Mouse (Mus musculus): Measurements from ENCODE around the gene Cmklr1.

Gene Cmklr1

GRCm38 (mm10) chr5:113620130-113620716 is 30.0 kb downstream of the Cmklr1 start:
- DNase-seq (ENCODE audit: low spot score in 2 of 2): no peak

DNA sequence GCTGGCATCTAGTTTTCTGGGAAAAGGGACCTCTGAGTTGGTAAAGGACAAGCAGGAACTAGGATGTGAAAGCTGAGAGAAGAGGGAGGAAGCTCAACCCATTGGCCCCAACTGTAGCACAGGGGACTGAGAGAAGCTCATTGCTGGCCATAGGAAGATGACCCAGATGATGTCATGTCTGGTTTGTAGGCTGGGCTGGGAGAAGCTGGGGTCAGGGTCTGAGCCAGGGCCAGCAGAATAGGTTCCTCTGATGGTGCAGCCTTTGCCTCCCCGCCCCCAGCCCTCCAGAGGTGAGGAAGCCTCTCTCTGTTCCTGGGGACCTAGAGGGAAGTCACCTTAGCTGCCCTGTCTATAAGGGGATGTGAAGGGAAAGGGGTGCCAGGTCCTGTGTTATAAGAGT is 31.1 kb downstream of the Cmklr1 start:
- DNase-seq (ENCODE audit: low spot score in 2 of 2): no peak

GRCm38 (mm10) chr5:113618716-113619115 is 31.5 kb downstream of the Cmklr1 start:
- DNase-seq (ENCODE audit: low spot score in 2 of 2): no peak

DNA sequence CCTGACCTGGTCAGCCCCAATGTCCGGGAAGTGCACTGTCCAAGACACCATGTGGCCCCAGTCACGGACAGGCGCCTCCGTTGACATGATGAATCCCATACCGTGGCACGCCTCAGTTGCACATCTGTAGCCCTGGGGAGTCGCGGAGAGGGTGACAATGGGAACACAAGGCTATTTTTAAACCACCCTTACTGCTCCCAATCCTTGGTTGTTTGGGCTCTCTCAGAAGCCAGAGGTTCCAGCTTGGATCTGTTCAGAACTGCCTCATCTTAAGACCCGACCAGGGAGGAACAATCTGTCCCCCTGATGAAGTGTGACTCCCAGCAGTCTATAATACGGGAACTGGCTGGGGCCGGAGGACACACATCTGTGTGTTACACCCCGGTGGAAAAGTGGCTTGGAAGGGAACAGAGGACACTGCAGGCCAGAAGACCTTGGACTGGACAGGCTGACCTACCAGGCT is 38.4 kb downstream of the Cmklr1 start:
- no peak for DNase-seq (ENCODE audit: low spot score in 2 of 2)

DNA sequence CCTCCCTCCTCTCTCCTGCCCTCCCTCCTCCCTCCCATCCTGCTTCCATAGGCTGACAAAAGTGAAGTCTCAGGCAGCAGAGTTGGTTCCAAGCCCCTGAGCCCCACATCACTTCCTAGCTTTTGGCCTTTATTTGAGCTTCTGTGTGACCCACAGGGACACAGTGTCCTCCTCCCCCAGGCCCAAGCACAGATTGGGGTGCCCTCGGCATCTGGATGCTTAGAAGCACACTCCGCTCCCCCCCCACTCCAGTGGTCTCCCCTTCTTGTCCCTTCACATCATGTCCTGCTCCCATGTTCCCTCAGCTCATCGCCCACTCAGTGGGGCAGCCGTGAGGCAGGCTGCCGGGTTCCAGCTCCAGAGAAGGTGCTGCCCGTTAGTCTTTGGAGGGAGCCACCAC is 39.1 kb downstream of the Cmklr1 start:
- DNase-seq (ENCODE audit: low spot score in 2 of 2): no peak

- DNase-seq (ENCODE audit: low spot score in 2 of 2): no peak
These were observed 39.7 kb downstream of the Cmklr1 start for GRCm38 (mm10) chr5:113610490-113610889.

- no peak for DNase-seq (ENCODE audit: low spot score in 2 of 2)
These were observed 40.3 kb downstream of the Cmklr1 start for GRCm38 (mm10) chr5:113609891-113610290.

- DNase-seq (ENCODE audit: low spot score in 2 of 2): no peak
These were observed 41.7 kb downstream of the Cmklr1 start for GRCm38 (mm10) chr5:113608511-113608910.

- no peak for DNase-seq (ENCODE audit: low spot score in 2 of 2)
These were observed 42.2 kb downstream of the Cmklr1 start for GRCm38 (mm10) chr5:113607941-113608431.

- no peak for DNase-seq (ENCODE audit: low spot score in 2 of 2)
These were observed 43.1 kb downstream of the Cmklr1 start for GRCm38 (mm10) chr5:113606961-113607785.

DNA sequence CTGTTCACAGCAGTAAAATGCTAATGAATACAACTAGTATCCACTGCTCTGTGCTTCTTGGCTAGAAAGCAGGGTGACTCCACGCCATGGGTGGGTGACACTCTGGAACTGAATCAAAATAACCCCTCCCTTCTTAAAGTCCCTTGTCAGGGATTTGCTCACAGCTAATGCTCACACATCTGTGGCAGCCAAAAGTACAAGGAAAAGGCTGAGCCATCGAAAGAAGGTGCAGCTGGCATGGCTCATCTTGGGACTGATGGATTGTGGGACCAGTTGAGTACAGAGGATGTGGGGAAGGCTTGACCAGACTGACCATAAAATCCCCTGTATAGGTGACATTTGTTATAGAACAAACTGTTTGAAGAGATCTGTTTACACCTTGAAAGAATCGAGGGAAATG is 44.1 kb downstream of the Cmklr1 start:
- DNase-seq (ENCODE audit: low spot score in 2 of 2): no peak

- DNase-seq (ENCODE audit: low spot score in 2 of 2): no peak
These were observed 45.5 kb downstream of the Cmklr1 start for GRCm38 (mm10) chr5:113604758-113605157.

GRCm38 (mm10) chr5:113603471-113603870 is 46.8 kb downstream of the Cmklr1 start:
- DNase-seq (ENCODE audit: low spot score in 2 of 2): no peak

DNA sequence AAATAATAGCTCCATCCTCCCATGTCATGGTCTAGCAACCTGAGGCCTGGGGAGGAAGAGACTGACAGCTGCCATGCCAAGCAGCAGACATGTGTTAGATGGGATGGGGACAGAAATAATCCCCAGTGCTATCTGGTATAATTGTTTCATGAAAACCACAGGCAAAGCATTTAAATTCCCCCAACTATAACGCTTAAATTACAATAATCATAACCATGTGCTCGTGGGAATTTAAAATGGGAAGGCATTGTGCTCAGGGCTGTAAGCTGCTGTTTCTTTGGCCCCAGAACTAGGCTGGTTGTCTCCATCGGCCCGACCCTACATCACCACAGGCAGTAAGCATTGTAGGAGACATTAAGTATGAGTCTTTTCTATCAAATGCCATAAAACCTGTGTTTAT is 49.4 kb downstream of the Cmklr1 start:
- no peak for DNase-seq (ENCODE audit: low spot score in 2 of 2)

- DNase-seq (ENCODE audit: low spot score in 2 of 2): no peak
These were observed 50.0 kb downstream of the Cmklr1 start for GRCm38 (mm10) chr5:113600181-113600580.

DNA sequence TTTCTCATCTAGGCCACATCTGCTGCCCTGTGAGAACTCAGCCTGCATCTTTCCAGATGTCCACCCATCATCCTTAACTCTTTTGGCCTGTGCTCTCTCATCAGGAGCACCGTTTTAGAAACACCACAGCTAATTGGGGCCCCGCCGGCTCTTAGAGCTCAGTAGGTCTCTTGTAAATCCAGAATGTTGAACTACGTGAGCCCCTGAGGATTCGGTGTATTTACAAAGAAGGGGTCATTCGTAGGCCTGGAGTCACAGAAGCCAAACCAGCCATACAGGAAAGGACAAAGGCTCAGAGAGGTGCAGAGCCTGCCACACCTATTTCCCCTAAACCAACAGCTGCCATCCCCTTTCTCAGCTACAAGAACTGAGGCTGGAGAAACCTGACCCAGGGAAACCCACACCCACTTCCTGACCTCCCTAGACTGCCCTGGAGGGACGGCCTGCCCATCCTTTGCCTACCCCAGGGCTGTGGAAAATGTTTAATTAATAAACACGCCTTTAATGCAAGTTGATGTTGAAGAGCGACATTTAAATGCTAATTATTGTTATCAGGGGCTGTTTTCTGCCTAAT is 53.4 kb downstream of the Cmklr1 start:
- DNase-seq (ENCODE audit: low spot score in 2 of 2): no peak

- DNase-seq (ENCODE audit: low spot score in 2 of 2): no peak
These were observed 54.0 kb downstream of the Cmklr1 start for GRCm38 (mm10) chr5:113596252-113596651.

DNA sequence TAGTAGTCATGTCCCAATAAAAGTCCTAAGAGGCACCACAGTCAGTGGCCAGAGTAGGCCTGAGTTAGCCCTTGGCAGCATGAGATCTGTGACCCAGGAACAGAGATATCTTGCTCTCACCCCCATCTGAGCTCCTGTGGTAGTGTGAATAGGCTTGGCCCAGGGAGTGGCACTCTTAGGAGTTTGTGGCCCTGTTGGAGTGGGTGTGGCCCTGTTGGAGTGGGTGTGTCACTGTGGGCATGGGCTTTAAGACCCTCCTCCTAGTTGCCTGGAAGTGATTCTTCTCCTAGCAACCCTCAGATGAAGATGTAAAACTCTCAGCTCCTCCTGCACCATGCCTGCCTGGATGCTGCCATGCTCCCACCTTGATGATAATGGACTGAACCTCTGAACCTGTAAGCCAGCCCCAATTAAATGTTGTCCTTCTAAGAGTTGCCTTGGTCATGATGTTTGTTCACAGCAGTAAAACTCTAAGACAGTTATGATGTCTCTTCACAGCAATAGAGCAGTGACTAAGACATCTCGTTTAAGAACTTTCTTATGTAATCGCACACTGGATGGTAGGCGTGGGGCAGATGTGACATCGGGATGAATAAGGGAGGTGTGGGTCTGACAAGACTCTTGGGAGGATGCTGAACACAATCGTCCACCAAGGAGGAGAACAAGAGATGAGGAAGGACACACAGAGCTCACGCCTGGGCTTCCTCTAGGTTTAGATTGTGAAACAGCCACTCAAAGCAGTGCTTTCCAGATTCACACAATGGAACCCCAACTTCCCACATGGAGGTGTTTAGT is 56.1 kb downstream of the Cmklr1 start:
- peak in 1 of 2 experiments; percentile 81 for DNase-seq (ENCODE audit: low spot score in 2 of 2)

DNA sequence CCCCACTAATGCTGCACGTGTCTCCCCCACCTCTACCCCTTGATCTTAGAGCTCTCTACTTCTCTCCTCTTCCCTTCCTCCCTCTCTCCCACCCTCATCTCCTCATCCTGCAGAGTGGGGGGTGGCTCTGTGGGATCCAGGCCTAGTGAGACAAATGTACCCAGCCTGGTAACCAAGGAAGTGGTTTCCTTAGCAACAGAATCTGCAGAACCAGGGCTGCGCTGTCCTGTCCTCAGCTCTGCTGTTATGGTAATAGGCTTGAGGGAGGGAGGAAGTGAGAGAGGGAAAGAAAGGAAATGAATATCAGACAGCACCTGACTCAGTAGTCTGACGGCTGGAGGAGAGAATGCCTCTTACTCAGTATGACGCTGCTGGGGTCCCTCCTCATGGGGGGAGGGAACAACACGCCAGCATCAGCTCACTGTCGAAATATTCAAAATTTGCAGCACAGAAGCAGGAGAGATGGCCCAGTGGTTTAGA is 58.4 kb downstream of the Cmklr1 start:
- DNase-seq (ENCODE audit: low spot score in 2 of 2): peak; percentile 85 to 87

GRCm38 (mm10) chr5:113591166-113591565 is 59.1 kb downstream of the Cmklr1 start:
- DNase-seq (ENCODE audit: low spot score in 2 of 2): no peak

GRCm38 (mm10) chr5:113590010-113590640 is 60.1 kb downstream of the Cmklr1 start:
- DNase-seq (ENCODE audit: low spot score in 2 of 2): no peak

All from frontal cortex, postnatal 36 days (tissue).